Mouse (Mus musculus) myocyte (in vitro differentiated cells): ENCODE data around the gene Hnrnpd.

Source experiments
- E2F4 ChIP-seq: IDR thresholded peaks from one replicate; pipeline ENCODE4 v1.6.1; 2011; ENCODE audit warnings: mild to moderate bottlenecking, control low read depth, moderate library complexity; ENCODE audit not compliant: insufficient read depth
- MYOG ChIP-seq, 3 experiments: IDR thresholded peaks; one replicate each; pipeline ENCODE4 v1.6.1; 2011; ENCODE audit warnings: control low read depth in 2 of 3, low read depth in 2 of 3, mild to moderate bottlenecking in 2 of 3; ENCODE audit not compliant: insufficient read length in 2 of 3, control insufficient read depth in 1 of 3, insufficient read depth in 1 of 3
- POLR2A ChIP-seq: IDR thresholded peaks from one replicate; pipeline ENCODE4 v1.6.1; 2011; ENCODE audit warnings: low read depth, mild to moderate bottlenecking, control low read depth, moderate library complexity; ENCODE audit not compliant: insufficient read length
- REST ChIP-seq: IDR thresholded peaks from one replicate; pipeline ENCODE4 v1.6.1; 2011; ENCODE audit warnings: mild to moderate bottlenecking, control low read depth, moderate library complexity; ENCODE audit not compliant: insufficient read depth, insufficient read length
- TCF3 ChIP-seq: IDR thresholded peaks from one replicate; pipeline ENCODE4 v1.6.1; 2011; ENCODE audit warnings: low read depth, control low read depth; ENCODE audit not compliant: insufficient read length

DNA sequence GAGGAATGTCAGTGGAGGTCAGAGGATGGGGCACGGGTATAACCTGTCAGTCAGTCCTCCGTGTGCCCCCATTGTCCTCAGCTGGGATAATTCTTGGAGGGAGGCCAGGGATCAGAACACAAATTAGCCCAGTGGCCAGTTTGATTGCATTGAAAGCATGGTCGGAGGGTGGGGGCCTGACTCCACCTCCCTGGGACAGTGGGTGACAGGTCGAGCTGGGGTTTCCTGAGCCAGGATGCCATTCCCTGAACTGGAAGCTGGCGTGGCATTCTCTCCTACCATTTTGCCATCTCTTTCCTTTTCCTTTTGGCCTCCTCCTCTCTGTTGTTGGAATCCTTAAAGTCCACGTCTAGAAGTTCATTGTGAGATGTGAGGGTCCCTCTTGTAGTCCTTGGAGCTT is 27.2 kb upstream of the Hnrnpd start:
- TF ChIP-seq POLR2A (no peak), E2F4 (no peak), TCF3 (no peak), REST (no peak), MYOG (IDR thresholded peaks at IDR 0.05; ENCODE audit: control insufficient read depth in 1 of 3, insufficient read depth in 1 of 3, insufficient read length in 2 of 3, low read depth in 2 of 3) (no peak)
